Mouse (Mus musculus): ENCODE data around the gene Casp7. TPM values are rescaled to one million over a fixed set of nuclear protein-coding genes. Genes with fewer than 3 reads are reported as not detected.

The Casp7 gene
- polyA plus RNA-seq, 1 experiment = 12.4 TPM

GRCm38 (mm10) chr19:56455369-56455768 is 58.4 kb downstream of the Casp7 start:
- H3K36me3 ChIP-seq (ENCODE audit: control insufficient read depth, insufficient read depth, low read length) = no peaks in the 10 kb centered on the region
- no peak overlapping the region for H3K27ac ChIP-seq (ENCODE audit: insufficient read depth, low read depth, low read length)
- peaks cover 2% of the 10 kb centered on the region; the same call in 1 of the 2 replicates for H3K27me3 ChIP-seq (replicated peaks; ENCODE audit: control insufficient read depth, insufficient read depth, low read length)
- 44% methylated on average over 2 of the region's 2 CpGs for WGBS
- H3K4me3 ChIP-seq (ENCODE audit: insufficient read depth, low read depth, low read length) = no peak overlapping the region
- H3K4me1 ChIP-seq (ENCODE audit: control insufficient read depth, insufficient read depth, low read length) = peaks cover 7% of the 10 kb centered on the region
- DNase-seq = no peak
- TF ChIP-seq CTCF (conservative IDR thresholded peaks at IDR 0.05; ENCODE audit: insufficient read depth, insufficient read length, low read depth, low read length) = no peak
- TF ChIP-seq POLR2A (IDR thresholded peaks at IDR 0.05; ENCODE audit: low read depth, low read length) = no peak

GRCm38 (mm10) chr19:56457569-56457968 is 60.6 kb downstream of the Casp7 start:
- no peak for DNase-seq
- WGBS = 82% methylated on average over 4 of the region's 4 CpGs
- TF ChIP-seq POLR2A (IDR thresholded peaks at IDR 0.05; ENCODE audit: low read depth, low read length) = no peak
- no peak for TF ChIP-seq CTCF (conservative IDR thresholded peaks at IDR 0.05; ENCODE audit: insufficient read depth, insufficient read length, low read depth, low read length)
- Histone ChIP-seq H3K36me3 (ENCODE audit: control insufficient read depth, insufficient read depth, low read length) (no peaks in the 10 kb centered on the region), H3K4me1 (ENCODE audit: control insufficient read depth, insufficient read depth, low read length) (peaks cover 11% of the 10 kb centered on the region), H3K27me3 (replicated peaks; ENCODE audit: control insufficient read depth, insufficient read depth, low read length) (peaks cover 2% of the 10 kb centered on the region; the same call in 1 of the 2 replicates), H3K27ac (ENCODE audit: insufficient read depth, low read depth, low read length) (no peak overlapping the region), H3K4me3 (ENCODE audit: insufficient read depth, low read depth, low read length) (no peak overlapping the region)

- WGBS = 50% methylated on average over 10 of the region's 10 CpGs
- TF ChIP-seq POLR2A (IDR thresholded peaks at IDR 0.05; ENCODE audit: low read depth, low read length) = no peak
- TF ChIP-seq CTCF (conservative IDR thresholded peaks at IDR 0.05; ENCODE audit: insufficient read depth, insufficient read length, low read depth, low read length) = no peak
These were observed 62.5 kb downstream of the Casp7 start for GRCm38 (mm10) chr19:56459154-56460050.

GRCm38 (mm10) chr19:56460241-56460640 is 63.3 kb downstream of the Casp7 start:
- TF ChIP-seq POLR2A (IDR thresholded peaks at IDR 0.05; ENCODE audit: low read depth, low read length) = no peak
- no peak for TF ChIP-seq CTCF (conservative IDR thresholded peaks at IDR 0.05; ENCODE audit: insufficient read depth, insufficient read length, low read depth, low read length)
- no peaks in the 10 kb centered on the region for H3K36me3 ChIP-seq (ENCODE audit: control insufficient read depth, insufficient read depth, low read length)
- no peaks in the 10 kb centered on the region for H3K27me3 ChIP-seq (replicated peaks; ENCODE audit: control insufficient read depth, insufficient read depth, low read length)
- peak overlapping the region; percentile 28; the same call in 1 of the 2 replicates for H3K27ac ChIP-seq (ENCODE audit: insufficient read depth, low read depth, low read length)
- 72% methylated on average over 2 of the region's 2 CpGs for WGBS
- H3K4me1 ChIP-seq (ENCODE audit: control insufficient read depth, insufficient read depth, low read length) = peaks cover 11% of the 10 kb centered on the region
- no peak overlapping the region for H3K4me3 ChIP-seq (ENCODE audit: insufficient read depth, low read depth, low read length)
- peak; percentile 35 for DNase-seq

More at GRCm38 (mm10) chr19:56459154-56460050, 62.5 kb downstream of the Casp7 start:
- no peaks in the 10 kb centered on the region for H3K27me3 ChIP-seq (replicated peaks; ENCODE audit: control insufficient read depth, insufficient read depth, low read length)
- peak; percentile 88 for DNase-seq
- H3K27ac ChIP-seq (ENCODE audit: insufficient read depth, low read depth, low read length) = peak overlapping the region; percentile 54
- no peak overlapping the region for H3K4me3 ChIP-seq (ENCODE audit: insufficient read depth, low read depth, low read length)
- peaks cover 11% of the 10 kb centered on the region for H3K4me1 ChIP-seq (ENCODE audit: control insufficient read depth, insufficient read depth, low read length)
- no peaks in the 10 kb centered on the region for H3K36me3 ChIP-seq (ENCODE audit: control insufficient read depth, insufficient read depth, low read length)

- peak; percentile 84 for DNase-seq
- Histone ChIP-seq H3K27ac (ENCODE audit: insufficient read depth, low read depth, low read length) (0 out of 2 replicates have a peak within 1 kb of the TSS, but pooled peaks have one; percentile 28), H3K4me3 (ENCODE audit: insufficient read depth, low read depth, low read length) (no peak within 1 kb of the TSS), H3K36me3 (ENCODE audit: control insufficient read depth, insufficient read depth, low read length) (no peaks in the 10 kb centered on the region), H3K27me3 (replicated peaks; ENCODE audit: control insufficient read depth, insufficient read depth, low read length) (no peaks in the 10 kb centered on the region), H3K4me1 (ENCODE audit: control insufficient read depth, insufficient read depth, low read length) (peaks cover 11% of the 10 kb centered on the region)
- 37% methylated on average over 10 of the region's 10 CpGs for WGBS
- no peak for TF ChIP-seq CTCF (conservative IDR thresholded peaks at IDR 0.05; ENCODE audit: insufficient read depth, insufficient read length, low read depth, low read length)
- no peak for TF ChIP-seq POLR2A (IDR thresholded peaks at IDR 0.05; ENCODE audit: low read depth, low read length)
These were observed 64.7 kb downstream of the Casp7 start, which contains the start of gene Plekhs1 for GRCm38 (mm10) chr19:56461522-56462101. Plekhs1 (plus strand) TSS chr19:56461640.

GRCm38 (mm10) chr19:56462786-56463185 is 65.9 kb downstream of the Casp7 start:
- Histone ChIP-seq H3K4me3 (ENCODE audit: insufficient read depth, low read depth, low read length) (no peak overlapping the region), H3K27ac (ENCODE audit: insufficient read depth, low read depth, low read length) (no peak overlapping the region), H3K36me3 (ENCODE audit: control insufficient read depth, insufficient read depth, low read length) (no peaks in the 10 kb centered on the region), H3K27me3 (replicated peaks; ENCODE audit: control insufficient read depth, insufficient read depth, low read length) (no peaks in the 10 kb centered on the region), H3K4me1 (ENCODE audit: control insufficient read depth, insufficient read depth, low read length) (peaks cover 11% of the 10 kb centered on the region)
- WGBS = 82% methylated on average over 4 of the region's 4 CpGs
- TF ChIP-seq POLR2A (IDR thresholded peaks at IDR 0.05; ENCODE audit: low read depth, low read length) (no peak), CTCF (conservative IDR thresholded peaks at IDR 0.05; ENCODE audit: insufficient read depth, insufficient read length, low read depth, low read length) (no peak)
- no peak for DNase-seq

GRCm38 (mm10) chr19:56466486-56466885 is 69.6 kb downstream of the Casp7 start:
- no peak for TF ChIP-seq CTCF (conservative IDR thresholded peaks at IDR 0.05; ENCODE audit: insufficient read depth, insufficient read length, low read depth, low read length)
- TF ChIP-seq POLR2A (IDR thresholded peaks at IDR 0.05; ENCODE audit: low read depth, low read length) = no peak
- no peak for DNase-seq
- H3K27me3 ChIP-seq (replicated peaks; ENCODE audit: control insufficient read depth, insufficient read depth, low read length) = no peaks in the 10 kb centered on the region

More at GRCm38 (mm10) chr19:56466486-56466885, 69.6 kb downstream of the Casp7 start:
- H3K4me1 ChIP-seq (ENCODE audit: control insufficient read depth, insufficient read depth, low read length) = no peaks in the 10 kb centered on the region; the same call in 1 of the 2 replicates
- no peak overlapping the region for H3K27ac ChIP-seq (ENCODE audit: insufficient read depth, low read depth, low read length)
- H3K4me3 ChIP-seq (ENCODE audit: insufficient read depth, low read depth, low read length) = no peak overlapping the region
- H3K36me3 ChIP-seq (ENCODE audit: control insufficient read depth, insufficient read depth, low read length) = no peaks in the 10 kb centered on the region
- WGBS = 92% methylated on average over 8 of the region's 8 CpGs
